Mouse (Mus musculus): Measurements from ENCODE around the gene Itga1. TPM values are rescaled to one million over a fixed set of nuclear protein-coding genes. Genes with fewer than 3 reads are reported as not detected.

Gene Itga1
- total and polyA plus RNA-seq, 3 experiments = not detected

GRCm38 (mm10) chr13:115020727-115021126 is 81.0 kb downstream of the Itga1 start:
- H3K27me3 ChIP-seq (ENCODE audit: control insufficient read depth in 1 of 2, insufficient read depth in 2 of 2, low read length in 2 of 2) = no peaks in the 10 kb centered on the region
- DNase-seq (ENCODE audit: low read depth, low spot score) = no peak
- H3K79me2 ChIP-seq (ENCODE audit: control insufficient read depth, insufficient read depth, low read length, poor library complexity) = no peaks in the 10 kb centered on the region
- no peak overlapping the region for H3K27ac ChIP-seq (ENCODE audit: control insufficient read depth, low read depth, low read length)
- H3K4me3 ChIP-seq (ENCODE audit: control insufficient read depth in 1 of 2, insufficient read depth in 1 of 2, low read depth in 2 of 2, low read length in 2 of 2) = no peak overlapping the region
- no peaks in the 10 kb centered on the region for H3K4me1 ChIP-seq (ENCODE audit: control insufficient read depth in 1 of 2, insufficient read depth in 2 of 2, low read length in 2 of 2)
- H3K9me3 ChIP-seq (replicated peaks; ENCODE audit: insufficient read depth, low read length) = no peaks in the 10 kb centered on the region
- no peak overlapping the region for H3K9ac ChIP-seq (ENCODE audit: control insufficient read depth, low read depth, low read length, poor library complexity, severe bottlenecking)
- TF ChIP-seq CHD2 (IDR thresholded peaks at IDR 0.05; ENCODE audit: low read length) (no peak), MXI1 (IDR thresholded peaks at IDR 0.05; ENCODE audit: low read depth, low read length) (no peak), ZNF384 (IDR thresholded peaks at IDR 0.05; ENCODE audit: low read depth, low read length) (no peak), ZKSCAN1 (IDR thresholded peaks at IDR 0.05; ENCODE audit: low read depth, low read length) (no peak), ETS1 (IDR thresholded peaks at IDR 0.05; ENCODE audit: low read depth, low read length) (no peak), SIN3A (IDR thresholded peaks at IDR 0.05; ENCODE audit: low read length) (no peak), EP300 (IDR thresholded peaks at IDR 0.05; ENCODE audit: low read depth in 1 of 2, low read length in 2 of 2) (no peak), MYC (IDR thresholded peaks at IDR 0.05; ENCODE audit: low read depth, low read length) (no peak), MEF2A (IDR thresholded peaks at IDR 0.05; ENCODE audit: extremely low read depth, insufficient replicate concordance, low read depth, low read length, poor library complexity, severe bottlenecking) (no peak), ZMIZ1 (IDR thresholded peaks at IDR 0.05; ENCODE audit: low read depth, low read length) (no peak), POLR2A (IDR thresholded peaks at IDR 0.05; ENCODE audit: control insufficient read depth in 1 of 2, insufficient read depth in 1 of 2, low read depth in 1 of 2, low read length in 2 of 2, poor library complexity in 1 of 2) (no peak), USF1 (IDR thresholded peaks at IDR 0.05; ENCODE audit: low read depth, low read length) (no peak), NRF1 (IDR thresholded peaks at IDR 0.05; ENCODE audit: insufficient read depth, low read depth, low read length, poor library complexity, severe bottlenecking) (no peak), SMC3 (IDR thresholded peaks at IDR 0.05; ENCODE audit: low read depth, low read length) (no peak), TAL1 (IDR thresholded peaks at IDR 0.05; ENCODE audit: low read length) (no peak), MAFK (IDR thresholded peaks at IDR 0.05; ENCODE audit: borderline replicate concordance, low read depth, low read length) (no peak), USF2 (IDR thresholded peaks at IDR 0.05; ENCODE audit: borderline replicate concordance in 1 of 2, insufficient read depth in 1 of 2, low read depth in 1 of 2, low read length in 2 of 2) (no peak), NELFE (IDR thresholded peaks at IDR 0.05; ENCODE audit: low read depth, low read length) (no peak), ELF1 (IDR thresholded peaks at IDR 0.05; ENCODE audit: low read depth, low read length) (no peak)
- H3K36me3 ChIP-seq (ENCODE audit: control insufficient read depth in 1 of 2, insufficient read depth in 2 of 2, low read length in 2 of 2) = no peaks in the 10 kb centered on the region

DNA sequence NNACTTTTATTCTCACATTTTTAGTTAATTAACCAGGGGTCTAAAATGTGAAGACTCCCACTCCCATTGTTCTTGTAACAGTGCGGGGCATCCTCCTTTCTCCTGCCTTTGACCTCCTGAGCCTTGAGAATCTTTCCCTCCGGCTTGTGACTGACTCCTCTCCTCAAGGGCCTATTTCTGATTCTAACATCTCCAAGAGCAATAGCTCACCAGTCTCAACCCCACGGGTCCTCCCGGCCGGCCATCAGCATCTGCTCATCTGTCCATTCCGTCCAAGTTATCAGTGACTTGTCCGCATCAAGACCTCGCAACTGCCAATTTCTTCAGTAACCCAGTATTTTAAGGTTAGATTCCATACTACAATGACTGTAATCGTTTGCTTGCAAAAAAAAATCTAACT is 84.2 kb downstream of the Itga1 start:
- Histone ChIP-seq H3K27ac (ENCODE audit: control insufficient read depth, low read depth, low read length) (no peak overlapping the region), H3K4me1 (ENCODE audit: control insufficient read depth in 1 of 2, insufficient read depth in 2 of 2, low read length in 2 of 2) (no peaks in the 10 kb centered on the region), H3K36me3 (ENCODE audit: control insufficient read depth in 1 of 2, insufficient read depth in 2 of 2, low read length in 2 of 2) (no peaks in the 10 kb centered on the region), H3K4me3 (ENCODE audit: control insufficient read depth in 1 of 2, insufficient read depth in 1 of 2, low read depth in 2 of 2, low read length in 2 of 2) (no peak overlapping the region), H3K9me3 (replicated peaks; ENCODE audit: insufficient read depth, low read length) (no peaks in the 10 kb centered on the region), H3K9ac (ENCODE audit: control insufficient read depth, low read depth, low read length, poor library complexity, severe bottlenecking) (no peak overlapping the region), H3K27me3 (ENCODE audit: control insufficient read depth in 1 of 2, insufficient read depth in 2 of 2, low read length in 2 of 2) (no peaks in the 10 kb centered on the region), H3K79me2 (ENCODE audit: control insufficient read depth, insufficient read depth, low read length, poor library complexity) (no peaks in the 10 kb centered on the region)
- no peak for DNase-seq (ENCODE audit: low read depth, low spot score)
- TF ChIP-seq GATA1 (IDR thresholded peaks at IDR 0.05; ENCODE audit: low read depth, low read length) (no peak), ZC3H11A (IDR thresholded peaks at IDR 0.05; ENCODE audit: low read depth, low read length) (no peak), MYC (IDR thresholded peaks at IDR 0.05; ENCODE audit: low read depth, low read length) (no peak), TCF12 (IDR thresholded peaks at IDR 0.05; ENCODE audit: low read depth, low read length) (no peak), SIN3A (IDR thresholded peaks at IDR 0.05; ENCODE audit: low read length) (no peak), EP300 (IDR thresholded peaks at IDR 0.05; ENCODE audit: low read depth in 1 of 2, low read length in 2 of 2) (no peak), ETS1 (IDR thresholded peaks at IDR 0.05; ENCODE audit: low read depth, low read length) (no peak), UBTF (IDR thresholded peaks at IDR 0.05; ENCODE audit: borderline replicate concordance, insufficient read depth, low read depth, low read length) (no peak), HCFC1 (IDR thresholded peaks at IDR 0.05; ENCODE audit: low read depth, low read length) (no peak), TBP (IDR thresholded peaks at IDR 0.05; ENCODE audit: low read depth, low read length) (no peak), USF1 (IDR thresholded peaks at IDR 0.05; ENCODE audit: low read depth, low read length) (no peak), GABPA (IDR thresholded peaks at IDR 0.05; ENCODE audit: low read depth, low read length) (no peak), KAT2A (conservative IDR thresholded peaks at IDR 0.05; ENCODE audit: low read depth, low read length) (no peak), BHLHE40 (IDR thresholded peaks at IDR 0.05; ENCODE audit: borderline replicate concordance, low read depth, low read length) (no peak), POLR2AphosphoS5 (IDR thresholded peaks at IDR 0.05; ENCODE audit: borderline replicate concordance, low read depth, low read length) (no peak), MEF2A (IDR thresholded peaks at IDR 0.05; ENCODE audit: extremely low read depth, insufficient replicate concordance, low read depth, low read length, poor library complexity, severe bottlenecking) (no peak), CHD2 (IDR thresholded peaks at IDR 0.05; ENCODE audit: low read length) (no peak), E2F4 (IDR thresholded peaks at IDR 0.05; ENCODE audit: borderline replicate concordance, low read depth, low read length) (no peak)
